Mouse (Mus musculus): ENCODE results near the gene Gm20388.

DNA sequence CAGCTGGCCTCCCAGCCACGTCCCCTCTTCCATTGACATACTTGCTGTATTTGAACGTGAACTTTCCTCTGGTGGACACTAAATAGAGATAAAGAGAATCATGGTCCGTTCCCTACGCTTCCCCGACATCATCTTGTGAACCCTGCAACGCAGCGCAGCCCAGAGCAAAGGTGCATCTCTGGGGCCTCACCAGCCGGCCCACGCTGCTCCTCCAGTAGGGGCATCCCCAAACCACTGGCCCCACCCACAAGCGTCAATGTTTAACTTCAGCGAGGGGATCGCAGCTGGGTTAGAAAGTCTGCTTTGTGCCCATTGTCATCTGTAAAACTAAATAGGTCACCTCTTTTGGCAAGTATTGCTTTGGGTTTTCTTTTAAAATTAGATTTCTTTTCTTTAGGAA is 4433.4 kb downstream of the Gm20388 start:
- TF ChIP-seq HCFC1 (IDR thresholded peaks at IDR 0.05; ENCODE audit: borderline replicate concordance, insufficient read depth, low read length) (no peak), MAFK (IDR thresholded peaks at IDR 0.05; ENCODE audit: insufficient read depth, low read depth, low read length) (no peak), ZC3H11A (IDR thresholded peaks at IDR 0.05; ENCODE audit: borderline replicate concordance, low read depth, low read length) (no peak), CHD2 (IDR thresholded peaks at IDR 0.05; ENCODE audit: low read depth, low read length) (no peak)
